Mouse (Mus musculus): ENCODE measurements around the gene Mrln.
"Not testable (repeated sequence)": the region's sequence is repeated elsewhere in the genome, so short reads cannot be mapped to it uniquely, and the experiment has no call there.

Mrln gene

DNA sequence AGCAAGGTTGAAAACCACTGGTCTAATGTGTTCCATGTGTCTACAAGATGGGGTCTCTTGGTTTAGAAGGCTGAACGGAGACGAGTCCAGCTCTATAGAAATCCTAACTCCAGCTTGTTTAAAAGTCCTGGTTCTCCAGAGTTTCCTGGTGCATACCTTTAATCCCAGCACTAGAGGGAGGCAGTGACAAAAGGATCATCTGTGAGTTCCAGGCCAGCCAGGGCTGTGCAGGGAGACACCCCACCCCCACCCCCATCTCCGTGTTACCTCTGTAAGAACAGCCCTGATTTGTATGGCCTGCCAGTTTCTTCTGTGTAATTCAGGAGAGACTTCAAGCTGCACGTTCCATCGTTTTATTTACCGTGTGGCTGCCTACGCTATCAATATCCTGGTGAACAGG is 8.7 kb upstream of the Mrln start:
- peak; percentile 67 for DNase-seq

GRCm38 (mm10) chr10:70196666-70197065 is 7.8 kb upstream of the Mrln start:
- DNase-seq: peak; percentile 66

GRCm38 (mm10) chr10:70197601-70198000 is 6.9 kb upstream of the Mrln start:
- DNase-seq: no peak

DNA sequence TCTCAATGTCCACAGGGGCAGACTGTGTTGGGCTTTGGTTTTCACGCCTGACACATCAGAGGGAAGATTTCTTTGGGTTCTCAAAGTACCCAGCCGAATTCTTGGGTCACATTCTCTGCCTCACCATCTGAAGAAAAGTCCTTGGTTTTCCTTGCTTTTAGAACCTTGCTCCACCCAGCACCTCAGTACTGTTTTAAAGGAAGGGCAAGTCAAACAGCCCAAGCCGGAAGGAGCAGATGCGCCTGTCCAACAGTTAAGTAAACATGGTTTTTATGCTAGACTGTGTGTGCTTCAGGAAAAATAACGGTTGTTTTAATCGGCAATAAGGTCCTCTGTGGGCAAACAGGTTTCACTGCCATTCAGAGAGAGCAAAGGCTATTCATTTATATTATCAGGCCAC is 6.5 kb upstream of the Mrln start:
- DNase-seq: no peak

- no peak for DNase-seq
Measured at GRCm38 (mm10) chr10:70198951-70199463, 5.5 kb upstream of the Mrln start.

GRCm38 (mm10) chr10:70199466-70200210 is 4.8 kb upstream of the Mrln start:
- DNase-seq: no peak

DNA sequence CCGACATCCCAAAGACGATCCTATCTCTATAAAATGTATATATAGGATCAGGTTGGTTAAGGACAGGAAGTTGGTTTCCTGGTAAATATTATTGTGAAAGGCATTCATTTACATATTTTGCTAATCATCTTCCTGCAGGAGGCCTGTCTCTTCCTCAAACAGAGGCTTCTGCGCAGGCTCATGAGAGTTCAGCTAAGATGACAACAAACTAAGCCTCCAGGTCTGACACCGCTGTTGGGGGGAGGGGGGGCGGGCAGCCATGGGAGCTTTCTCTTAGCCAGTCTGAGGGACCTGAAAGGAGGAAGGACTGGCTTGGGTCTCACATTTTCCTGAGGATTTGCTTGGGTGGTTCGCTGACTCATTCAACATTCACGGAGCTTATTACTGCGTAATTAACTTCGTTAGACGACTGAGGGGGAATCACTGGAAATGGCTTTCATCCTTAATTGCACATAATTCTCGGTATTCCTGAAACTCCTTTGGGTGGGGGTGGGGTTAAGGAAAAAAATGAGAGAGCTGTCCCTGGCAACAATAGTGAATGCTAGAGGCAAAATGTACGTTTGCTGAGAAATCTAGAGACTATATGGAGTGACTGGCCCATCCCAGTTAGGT is 3.5 kb upstream of the Mrln start:
- DNase-seq: no peak

DNA sequence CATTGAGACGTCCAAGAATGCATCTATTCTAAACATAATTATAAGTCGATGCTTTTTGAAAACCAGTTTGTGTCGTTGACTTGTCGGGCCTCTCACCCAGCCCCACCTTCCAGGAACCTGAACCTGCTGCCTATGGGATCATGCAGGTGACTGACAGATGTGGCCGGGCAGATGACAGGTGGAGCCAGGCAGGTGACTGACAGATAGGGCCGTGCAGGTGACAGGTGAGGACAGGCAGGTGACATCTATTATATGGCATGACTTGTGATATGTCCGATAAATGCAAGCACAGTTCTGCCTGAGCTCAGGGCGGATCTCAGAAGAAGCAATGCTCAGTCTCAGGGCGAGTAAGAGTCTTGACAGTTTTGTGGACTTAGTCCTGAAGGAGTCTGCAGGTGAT is 6.8 kb downstream of the Mrln start:
- no peak for DNase-seq

- DNase-seq: peak; percentile 93
Measured at GRCm38 (mm10) chr10:70220971-70221370, 16.5 kb downstream of the Mrln start.

DNA sequence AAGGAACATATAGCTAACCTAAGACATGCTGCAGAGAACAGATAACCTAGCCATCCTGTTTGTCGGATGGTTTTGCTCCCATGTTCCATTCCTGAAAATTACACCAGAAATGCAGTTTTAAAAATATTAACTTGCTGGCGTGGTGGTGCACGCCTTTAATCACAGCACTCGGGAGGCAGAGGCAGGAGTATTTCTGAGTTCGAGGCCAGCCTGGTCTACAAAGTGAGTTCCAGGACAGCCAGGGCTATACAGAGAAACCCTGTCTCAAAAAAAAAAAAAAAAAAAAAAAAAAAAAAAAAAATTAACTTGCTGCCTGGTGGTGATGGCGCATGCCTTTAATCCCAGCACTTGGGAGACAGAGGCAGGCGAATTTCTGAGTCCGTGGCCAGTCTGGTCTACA is 17.8 kb downstream of the Mrln start:
- DNase-seq: not testable (repeated sequence)

DNA sequence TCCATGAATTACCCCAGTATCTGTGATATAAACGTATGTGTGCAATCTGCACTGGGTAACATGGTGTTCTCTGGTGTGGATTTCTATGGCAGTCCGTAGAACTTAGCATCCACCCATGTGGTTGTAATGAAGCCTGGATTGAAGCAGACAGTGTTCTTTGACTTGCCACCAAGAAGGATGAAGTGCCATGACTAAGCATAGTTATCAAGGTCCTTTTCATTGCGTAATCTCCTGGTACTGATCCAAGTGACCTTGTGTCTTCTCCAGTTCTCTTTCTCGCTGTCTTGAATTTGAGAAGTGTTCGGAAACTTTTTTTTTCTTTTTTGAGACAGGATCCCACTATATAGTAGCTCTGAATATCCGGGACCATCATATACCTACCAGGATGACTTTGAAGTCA is 20.1 kb downstream of the Mrln start:
- peak; percentile 96 for DNase-seq

GRCm38 (mm10) chr10:70225760-70226159 is 21.3 kb downstream of the Mrln start:
- DNase-seq: peak; percentile 69

GRCm38 (mm10) chr10:70226608-70227007 is 22.1 kb downstream of the Mrln start:
- peak; percentile 86 for DNase-seq

DNA sequence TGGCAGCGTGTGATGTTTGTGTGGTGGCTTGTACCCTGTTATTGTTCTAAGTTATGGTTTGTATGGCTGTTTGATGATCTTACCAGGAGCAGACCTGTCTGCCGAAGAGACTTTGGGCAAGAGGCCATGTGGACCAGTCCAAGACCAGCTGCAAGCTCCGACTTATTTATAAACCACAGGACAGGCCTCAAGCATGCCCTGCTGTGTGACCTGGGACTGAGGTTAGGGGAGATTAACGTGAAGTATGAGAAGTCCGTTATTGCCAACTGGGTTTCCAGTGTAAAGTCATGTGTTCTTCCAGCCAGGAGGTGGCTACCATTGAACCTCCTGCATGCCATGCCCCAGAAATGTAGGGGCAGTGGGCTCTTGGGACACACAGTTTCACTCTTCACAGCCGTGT is 25.9 kb downstream of the Mrln start:
- DNase-seq: no peak

GRCm38 (mm10) chr10:70237936-70238335 is 33.5 kb downstream of the Mrln start:
- DNase-seq: peak; percentile 78

GRCm38 (mm10) chr10:70242751-70243444 is 38.4 kb downstream of the Mrln start:
- DNase-seq: peak; percentile 73

DNA sequence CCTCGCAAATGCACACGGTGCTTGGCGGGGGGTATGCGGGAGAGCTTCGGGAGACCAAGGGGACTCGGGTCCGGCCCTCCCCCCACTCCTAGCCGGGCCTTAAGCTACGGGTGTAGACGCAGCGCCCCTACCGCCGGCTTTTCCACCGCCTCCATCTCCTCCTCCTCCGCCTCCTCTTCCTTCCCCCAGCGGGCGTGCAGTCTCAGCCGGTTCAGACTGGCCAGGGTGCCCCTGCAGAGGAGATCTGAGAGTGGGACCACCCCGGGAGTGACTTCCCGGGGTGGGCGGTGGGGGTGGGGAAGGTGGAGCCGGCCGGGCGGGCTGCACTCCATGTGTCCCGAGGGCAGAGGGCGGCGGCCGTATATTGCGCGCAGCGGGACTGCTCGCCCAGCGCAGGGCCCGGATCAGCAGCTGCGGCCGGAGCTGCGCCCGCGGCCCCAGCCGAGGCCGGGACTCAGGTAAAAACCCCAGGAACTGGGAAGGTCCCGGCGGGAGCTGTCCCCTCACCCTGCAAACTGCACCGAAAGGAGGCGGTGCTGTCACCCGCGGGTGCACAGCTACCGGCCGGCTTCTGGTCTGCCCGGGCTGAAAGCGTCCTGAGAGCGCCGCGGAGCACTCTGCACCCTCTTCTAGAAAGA is 40.6 kb downstream of the Mrln start, which contains the start of gene Slc16a9:
Gene Slc16a9, plus strand, starts transcription at position 180 of the 638 bp plus-strand sequence.
- peak; percentile 88 for DNase-seq

GRCm38 (mm10) chr10:70245559-70245945 is 41.1 kb downstream of the Mrln start:
- no peak for DNase-seq

DNA sequence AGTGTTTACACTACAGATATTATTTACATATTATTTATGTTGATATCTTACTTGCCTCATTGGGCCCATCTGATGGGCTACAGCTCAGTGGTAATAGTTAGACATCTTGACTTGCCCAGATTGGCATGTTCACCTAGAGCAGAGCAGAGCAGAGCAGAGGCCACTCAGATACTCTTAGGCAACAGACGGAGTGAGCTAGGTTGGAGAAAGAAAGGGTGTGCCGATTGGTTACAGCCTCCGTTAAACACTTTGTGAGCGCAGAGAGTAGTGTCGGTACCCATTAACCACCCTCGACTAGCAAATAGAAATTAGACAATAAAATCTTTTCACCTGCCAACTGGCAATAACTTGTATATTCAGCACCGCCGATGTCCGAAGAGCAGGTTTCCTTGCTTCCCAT is 41.6 kb downstream of the Mrln start:
- DNase-seq: peak; percentile 88

DNA sequence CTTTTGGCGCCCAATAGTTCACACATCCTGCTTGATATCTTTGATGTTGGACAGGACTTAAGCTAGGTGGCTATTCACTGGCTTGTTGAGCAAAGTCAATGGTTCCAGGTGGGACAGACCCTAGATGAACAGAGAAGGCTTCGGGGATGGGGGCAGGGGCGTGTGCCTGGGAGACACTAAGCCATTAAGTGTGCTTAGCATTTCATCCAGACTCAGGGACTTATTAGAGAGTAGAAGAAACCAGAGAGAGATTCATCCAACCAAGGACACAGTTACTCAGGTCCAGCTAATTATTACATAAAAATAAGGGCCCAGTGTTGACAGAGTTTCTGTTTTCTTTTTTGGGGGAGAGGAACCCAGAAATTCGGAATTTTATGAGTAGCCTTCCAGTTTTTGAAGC is 45.9 kb downstream of the Mrln start:
- no peak for DNase-seq

DNA sequence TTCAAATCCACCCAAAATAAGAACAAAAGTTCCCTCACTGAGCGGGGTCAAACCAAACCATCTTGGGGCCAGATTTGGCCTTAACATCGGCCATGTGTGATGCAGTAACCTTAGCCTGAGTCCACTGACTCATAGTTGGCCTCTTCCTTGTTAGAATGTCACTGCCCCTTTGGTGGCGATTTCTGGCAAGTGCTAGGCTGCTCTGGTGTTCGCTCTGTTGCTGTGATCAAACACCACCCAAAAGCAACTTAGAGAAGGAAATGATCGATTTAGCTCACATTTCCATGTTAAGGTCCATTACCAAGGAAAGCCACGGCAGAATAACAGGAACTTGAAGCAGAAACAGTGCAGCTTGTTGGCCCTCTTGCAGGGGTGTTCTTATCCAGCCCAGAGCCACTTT is 46.3 kb downstream of the Mrln start:
- DNase-seq: no peak

DNA sequence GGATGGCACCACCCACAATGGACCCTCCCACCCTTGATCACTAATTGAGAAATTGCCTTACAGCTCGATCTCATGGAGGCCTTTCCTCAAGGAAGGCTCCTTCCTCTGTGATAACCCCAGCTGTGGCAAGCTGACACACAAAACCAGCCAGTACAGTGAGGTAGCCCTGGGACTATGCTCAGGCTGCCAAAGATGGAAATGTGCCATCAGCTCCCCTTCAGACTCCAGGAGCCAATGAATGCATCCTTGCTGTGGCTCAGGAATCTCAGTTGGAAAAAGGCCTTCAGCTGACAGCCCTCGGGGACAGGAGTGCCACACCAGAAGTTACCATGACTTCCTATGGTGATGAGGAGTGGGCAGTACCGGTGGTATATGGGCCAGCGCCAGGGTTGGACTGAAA is 50.2 kb downstream of the Mrln start:
- DNase-seq: no peak

GRCm38 (mm10) chr10:70255601-70256210 is 51.2 kb downstream of the Mrln start:
- no peak for DNase-seq

Measured in kidney, adult 9 months (tissue).